Mouse (Mus musculus) CH12.LX (cell line): ENCODE data around the gene Qk.

ENCODE experiments used
- BHLHE40 ChIP-seq: IDR thresholded peaks from 2 replicates; pipeline ENCODE4 v1.6.1; 2011; ENCODE audit warnings: mild to moderate bottlenecking, low read depth, low read length, improper control_type of control experiment
- CHD2 ChIP-seq: IDR thresholded peaks from 2 replicates; pipeline ENCODE4 v1.6.1; 2011; ENCODE audit warnings: low read length, improper control_type of control experiment
- CTCF ChIP-seq, 2 experiments: IDR thresholded peaks in 1 of 2; conservative IDR thresholded peaks in 1 of 2; 2 replicates each; pipeline ENCODE4 v1.5.1; 2011 to 2012; ENCODE audit warnings: low read depth in 2 of 2, low read length in 2 of 2, improper control_type of control experiment in 1 of 2, inconsistent platforms in 1 of 2, mild to moderate bottlenecking in 1 of 2, moderate library complexity in 1 of 2
- EP300 ChIP-seq: IDR thresholded peaks from 2 replicates; pipeline ENCODE4 v1.6.1; 2011; ENCODE audit warnings: low read length, improper control_type of control experiment
- MEF2A ChIP-seq: IDR thresholded peaks from 2 replicates; pipeline ENCODE4 v1.6.1; 2014; ENCODE audit warnings: low read depth, mild to moderate bottlenecking, inconsistent platforms, low read length, improper control_type of control experiment, borderline replicate concordance
- MXI1 ChIP-seq: IDR thresholded peaks from 2 replicates; pipeline ENCODE4 v1.6.1; 2011; ENCODE audit warnings: mild to moderate bottlenecking, low read depth, low read length, improper control_type of control experiment
- UBTF ChIP-seq: IDR thresholded peaks from 2 replicates; pipeline ENCODE4 v1.6.1; 2012; ENCODE audit warnings: low read depth, mild to moderate bottlenecking, inconsistent platforms, low read length, improper control_type of control experiment, moderate library complexity
- USF1 ChIP-seq: IDR thresholded peaks from 2 replicates; pipeline ENCODE4 v1.6.1; 2014; ENCODE audit warnings: low read depth, mild to moderate bottlenecking, inconsistent platforms, low read length, improper control_type of control experiment

- TF ChIP-seq MEF2A, result no peak
- no peak for TF ChIP-seq CTCF (conservative IDR thresholded peaks at IDR 0.05 in 1 of 2, IDR thresholded peaks at IDR 0.05 in 1 of 2; ENCODE audit: low read depth in 2 of 2, low read length in 2 of 2)
- no peak for TF ChIP-seq EP300
- TF ChIP-seq UBTF, result no peak
- no peak for TF ChIP-seq MXI1
- TF ChIP-seq BHLHE40, result no peak
- TF ChIP-seq USF1, result no peak
- TF ChIP-seq CHD2, result no peak
Measured at GRCm38 (mm10) chr17:10334957-10335690, 15.5 kb upstream of the Qk start.
